Mouse (Mus musculus) A20 (cell line): ENCODE measurements around the gene Gad1.
A peak's percentile ranks its signal among the peaks of the same experiment; 100 is the strongest.

ENCODE experiments used
- DNase-seq: peaks from one replicate; pipeline ENCODE4 v3.0.0-alpha.2; 2011; ENCODE audit warnings: low read depth, low spot score

The Gad1 gene

DNA sequence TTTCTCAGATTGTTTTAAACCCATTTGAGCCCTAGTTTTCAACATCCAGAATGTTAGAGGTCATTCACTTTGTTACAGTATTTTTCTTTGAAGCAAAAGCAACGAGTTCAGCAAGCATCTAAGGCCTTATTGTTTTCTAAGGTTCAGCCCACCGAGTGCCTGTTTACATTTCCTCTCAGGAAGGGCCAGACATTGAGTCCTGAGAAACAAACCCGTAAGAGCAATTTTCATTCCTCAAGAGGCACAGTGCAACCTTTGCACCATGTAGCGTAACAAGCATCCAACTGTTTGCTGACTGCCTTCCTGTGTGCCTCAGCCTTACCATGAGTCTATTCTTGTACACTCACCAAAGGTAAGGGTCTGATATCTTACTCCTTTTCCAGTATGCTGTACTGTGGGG, at the start of gene Gad1:
Gene Gad1, plus strand, starts transcription at position 301 of the 400 bp plus-strand sequence.
- no peak for DNase-seq

DNA sequence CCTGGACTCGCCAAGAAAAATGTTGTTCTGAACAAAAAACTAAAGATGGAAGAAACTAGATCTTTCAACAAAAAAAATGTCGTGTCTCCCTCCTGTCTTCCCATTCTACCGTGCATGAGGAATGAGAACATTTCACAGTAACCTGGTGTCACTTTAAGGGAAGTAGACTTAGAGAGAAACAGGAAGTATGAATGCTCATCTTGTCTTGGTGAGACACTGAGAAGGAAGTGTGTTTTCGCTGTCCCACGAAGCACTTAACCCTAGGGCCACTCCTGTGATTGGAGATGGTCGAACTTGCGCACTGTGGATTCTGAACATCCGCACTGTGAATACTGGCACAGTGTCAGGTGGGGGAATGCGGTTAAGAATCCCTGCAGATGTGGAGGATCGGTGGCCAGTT, 49.4 kb upstream of the Gad1 start:
- peak; percentile 22 for DNase-seq

DNA sequence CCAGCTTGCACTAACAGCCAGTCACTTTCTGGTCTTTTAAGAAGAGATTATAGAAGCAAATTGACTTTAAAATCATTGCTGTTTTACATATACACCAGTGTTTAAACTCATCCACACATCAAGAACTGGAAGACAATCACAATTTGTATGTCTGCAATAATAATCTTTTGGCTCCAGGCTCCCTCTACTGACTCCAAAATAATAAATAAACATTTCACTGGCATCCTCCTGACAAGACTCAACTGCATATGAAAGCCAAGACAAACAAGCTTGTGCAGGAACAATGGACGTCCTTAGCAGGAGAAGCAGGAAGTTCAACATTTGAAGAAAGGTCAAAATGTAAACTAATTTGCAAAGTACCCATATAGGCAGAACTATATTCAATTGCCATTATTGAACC, 47.6 kb upstream of the Gad1 start:
- DNase-seq = no peak

DNA sequence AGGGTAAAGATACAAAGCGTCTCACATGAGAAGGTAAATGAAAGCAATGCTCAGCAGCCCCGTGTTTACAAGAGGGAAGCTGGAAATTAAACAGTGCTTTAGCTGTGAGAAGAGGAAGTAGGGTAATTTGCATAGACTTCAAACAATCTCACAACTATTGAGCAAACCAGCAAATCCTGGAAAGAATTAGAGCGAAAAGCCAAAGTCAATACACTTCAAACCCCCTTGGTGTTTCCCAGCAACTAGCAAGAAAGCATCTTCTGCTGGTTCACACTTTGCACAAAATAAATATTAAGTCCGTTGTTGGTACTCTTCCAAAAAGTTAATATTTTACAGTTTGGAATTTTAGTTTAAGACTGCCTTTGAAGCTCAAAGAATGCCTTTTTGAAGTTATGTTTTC, 47.0 kb upstream of the Gad1 start:
- DNase-seq = peak; percentile 48

DNA sequence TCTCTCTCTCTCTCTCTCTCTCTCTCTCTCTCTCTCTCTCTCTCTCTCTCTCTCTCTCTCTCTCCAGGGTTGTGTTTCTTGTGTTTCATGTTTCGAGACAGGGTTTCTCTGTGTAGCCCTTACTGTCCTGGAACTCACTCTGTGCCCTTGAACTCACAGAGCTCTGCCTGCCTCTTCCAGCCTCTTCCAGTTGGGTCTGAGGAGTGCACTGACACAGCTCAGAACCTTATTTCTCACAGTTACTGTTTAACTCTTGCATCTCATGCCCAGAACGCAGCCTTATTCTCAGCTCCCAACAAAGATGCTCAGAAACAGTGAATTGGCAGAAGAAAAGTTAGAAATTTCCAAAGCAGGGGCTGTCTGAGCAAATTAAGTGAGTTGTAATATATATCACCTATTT, 46.5 kb upstream of the Gad1 start:
- DNase-seq = no peak

DNA sequence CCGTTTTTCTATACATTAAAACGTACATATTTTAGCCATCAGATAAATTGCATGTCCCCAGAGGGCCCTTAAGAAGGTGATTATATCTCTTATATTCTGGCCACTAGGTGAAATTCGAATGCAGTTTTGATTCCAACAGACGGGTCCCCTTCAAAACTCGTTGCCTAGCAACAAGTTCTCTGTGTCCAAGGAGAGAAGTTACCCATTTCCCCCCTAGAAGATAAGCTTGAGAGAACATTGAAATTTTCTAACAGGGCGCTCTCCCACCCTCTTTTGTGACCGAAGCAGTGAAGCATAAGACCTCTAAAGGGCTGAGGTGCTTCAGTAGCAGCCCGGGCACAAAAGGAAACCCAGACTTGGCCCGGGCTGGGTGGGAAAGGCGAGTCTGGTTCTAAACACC, 44.4 kb upstream of the Gad1 start, which contains the start of gene Erich2:
Gene Erich2, plus strand, starts transcription at position 324 of the 400 bp plus-strand sequence.
- DNase-seq = no peak

DNA sequence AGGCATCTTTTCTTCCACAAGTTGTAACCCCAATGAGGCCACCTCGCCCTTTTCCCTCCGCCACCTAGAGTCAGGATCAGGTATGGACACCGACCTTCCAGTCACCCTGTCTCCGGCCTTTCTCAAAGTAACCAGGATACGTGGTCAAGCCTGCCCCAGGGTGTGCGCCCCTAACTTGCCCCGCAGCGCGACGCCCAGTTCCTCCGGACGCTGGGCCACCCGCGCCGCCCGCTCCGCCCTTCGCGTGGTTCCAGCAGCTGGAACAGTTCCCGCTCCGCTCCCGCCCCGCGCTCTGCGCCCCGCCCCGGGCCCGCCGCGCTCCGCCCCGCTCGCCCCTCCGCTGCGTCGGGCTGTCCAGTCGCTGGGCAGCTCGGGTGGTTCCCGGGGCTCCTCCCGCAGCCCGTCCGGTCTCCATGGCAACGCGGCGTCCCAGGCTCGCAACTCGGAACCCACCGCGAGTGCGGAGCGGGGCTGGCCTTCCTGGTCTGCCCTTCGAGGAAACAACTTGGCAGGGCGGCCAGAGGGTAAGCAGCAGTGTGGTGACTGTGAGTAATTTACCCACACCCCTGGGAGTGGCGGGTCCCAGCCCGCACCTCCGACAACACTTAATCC, 43.7 kb upstream of the Gad1 start:
- DNase-seq = no peak

DNA sequence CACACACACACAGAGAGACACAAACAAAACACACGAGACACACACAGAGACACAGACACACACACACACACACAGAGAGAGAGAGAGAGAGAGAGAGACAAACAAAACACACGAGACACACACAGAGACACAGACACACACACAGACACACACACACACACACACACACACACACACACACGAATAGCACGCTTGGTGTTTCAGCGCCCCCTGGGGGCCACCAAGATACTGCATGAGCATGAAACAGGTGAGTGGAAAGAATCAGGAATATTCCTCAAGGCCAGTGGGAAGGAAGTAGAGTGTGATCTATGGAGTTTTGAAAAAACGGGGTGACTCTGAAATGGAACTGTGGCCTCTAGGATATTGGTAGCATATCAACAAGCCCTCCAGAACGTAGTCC, 14.6 kb upstream of the Gad1 start:
- DNase-seq = peak; percentile 51

DNA sequence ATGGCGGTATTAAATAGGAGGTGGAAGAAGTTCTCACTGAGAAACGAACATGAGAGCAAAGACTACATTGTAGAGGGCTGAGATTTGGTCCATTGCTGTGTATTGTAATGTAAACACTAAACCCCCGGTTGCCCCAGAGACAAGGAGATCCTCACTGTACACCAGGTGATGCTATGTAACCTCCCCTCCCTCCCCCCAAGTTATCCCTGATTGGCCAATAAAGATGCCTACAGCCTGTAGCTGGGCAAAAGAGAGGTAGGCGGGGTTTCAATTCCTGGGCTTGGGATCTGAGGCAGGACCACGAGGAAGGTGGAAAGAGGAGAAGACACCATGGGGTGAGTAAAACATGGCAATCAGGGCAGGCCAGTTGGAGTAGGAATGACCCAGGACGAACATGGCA, 2.2 kb upstream of the Gad1 start:
- no peak for DNase-seq

DNA sequence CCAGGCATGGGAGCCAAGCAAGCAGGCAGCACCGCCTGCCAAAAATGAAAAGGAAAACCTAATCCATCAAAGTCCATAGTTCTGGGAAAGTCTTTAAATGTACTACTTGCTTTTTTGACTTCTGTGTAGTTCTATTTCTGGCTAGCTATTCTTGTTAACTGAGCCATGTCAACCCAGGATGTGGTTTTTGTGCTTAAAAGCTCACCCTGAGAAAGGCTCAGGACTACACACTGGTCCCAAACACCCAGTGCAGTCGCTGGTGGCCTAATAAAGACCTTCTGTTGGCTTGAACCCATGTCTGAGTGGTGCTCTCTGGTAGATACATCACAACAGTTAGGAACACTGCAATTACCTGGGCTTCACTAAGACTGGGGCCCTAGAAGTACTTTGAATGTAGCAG, 1.4 kb upstream of the Gad1 start:
- no peak for DNase-seq

DNA sequence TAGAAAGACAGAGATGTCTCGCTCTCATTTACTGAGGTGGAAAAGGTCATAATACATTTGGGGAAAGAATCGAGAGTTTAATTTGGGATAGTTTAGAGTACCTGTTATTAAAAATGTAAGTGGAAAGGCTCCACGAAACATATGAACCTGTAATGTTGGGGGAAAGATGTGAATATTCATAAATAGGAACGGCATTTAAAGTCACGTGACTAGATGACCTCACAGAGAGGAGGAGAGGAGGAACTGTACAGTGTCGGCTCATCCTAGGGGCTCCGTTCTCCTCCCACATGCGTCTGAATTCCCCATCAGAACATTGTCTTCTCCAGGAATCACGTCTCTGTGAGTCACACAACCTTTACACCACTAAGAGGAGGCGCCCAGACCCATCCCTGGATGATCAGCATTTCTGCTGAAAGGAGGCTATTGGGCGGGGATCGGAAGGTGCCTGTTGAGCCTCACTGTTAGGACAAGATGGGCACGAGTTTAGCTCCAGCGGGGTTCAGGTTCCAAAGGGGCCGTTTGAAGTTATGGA, 739 bp upstream of the Gad1 start:
- DNase-seq = no peak

DNA sequence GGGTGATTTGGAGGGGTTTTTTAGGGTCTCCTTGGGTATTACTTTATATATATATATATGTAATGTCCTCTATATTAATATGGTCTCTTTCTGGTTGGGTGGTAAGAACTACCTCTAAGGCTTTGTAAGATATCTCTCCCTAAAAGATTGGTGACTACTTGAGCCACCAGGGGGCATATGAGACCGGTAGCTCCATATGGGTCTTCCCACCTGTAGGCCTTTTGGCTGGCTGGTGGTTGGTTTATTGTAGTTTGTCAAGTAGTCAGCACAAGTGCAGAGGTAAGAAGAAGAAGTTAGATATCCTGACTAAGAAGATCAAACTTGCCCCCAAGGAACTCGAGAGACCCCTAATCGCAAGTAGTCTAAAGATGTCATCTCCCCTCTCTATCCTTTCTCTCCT, 954 bp downstream of the Gad1 start:
- peak; percentile 46 for DNase-seq

DNA sequence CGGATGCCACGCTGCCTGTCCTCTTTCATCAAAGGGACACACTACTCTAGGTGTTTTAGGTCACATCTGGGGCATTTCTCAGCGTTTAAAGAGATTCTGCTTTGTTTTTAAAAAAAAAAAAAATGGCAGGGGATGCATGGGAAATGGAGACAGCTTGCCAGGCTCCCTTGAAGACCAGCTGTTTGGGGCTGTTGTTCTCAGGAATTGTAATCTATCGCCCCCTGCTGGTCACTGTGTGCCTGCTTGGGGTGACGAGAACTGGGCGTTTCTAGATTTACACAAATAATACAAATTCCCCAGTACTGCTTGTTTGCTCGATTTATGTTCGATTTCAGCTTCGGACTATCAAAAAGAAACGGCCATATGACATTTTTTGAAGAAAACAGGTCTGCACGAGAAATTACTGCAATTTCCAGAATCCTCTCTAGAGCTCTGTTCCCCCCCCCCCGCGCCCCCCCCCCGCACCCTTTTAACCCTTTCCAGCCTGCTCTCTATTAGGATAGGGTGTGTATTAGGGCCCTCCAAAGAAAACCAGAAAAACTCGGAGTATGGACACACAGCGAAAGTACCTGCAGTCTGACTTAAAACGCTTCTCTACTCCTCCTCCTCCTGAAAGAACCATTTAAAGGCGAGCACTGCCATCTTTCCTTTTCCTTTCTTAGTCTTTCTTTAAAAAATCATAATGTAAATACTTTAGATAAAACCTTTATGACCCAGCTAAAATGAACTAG, 5.4 kb downstream of the Gad1 start:
- peak; percentile 90 for DNase-seq

DNA sequence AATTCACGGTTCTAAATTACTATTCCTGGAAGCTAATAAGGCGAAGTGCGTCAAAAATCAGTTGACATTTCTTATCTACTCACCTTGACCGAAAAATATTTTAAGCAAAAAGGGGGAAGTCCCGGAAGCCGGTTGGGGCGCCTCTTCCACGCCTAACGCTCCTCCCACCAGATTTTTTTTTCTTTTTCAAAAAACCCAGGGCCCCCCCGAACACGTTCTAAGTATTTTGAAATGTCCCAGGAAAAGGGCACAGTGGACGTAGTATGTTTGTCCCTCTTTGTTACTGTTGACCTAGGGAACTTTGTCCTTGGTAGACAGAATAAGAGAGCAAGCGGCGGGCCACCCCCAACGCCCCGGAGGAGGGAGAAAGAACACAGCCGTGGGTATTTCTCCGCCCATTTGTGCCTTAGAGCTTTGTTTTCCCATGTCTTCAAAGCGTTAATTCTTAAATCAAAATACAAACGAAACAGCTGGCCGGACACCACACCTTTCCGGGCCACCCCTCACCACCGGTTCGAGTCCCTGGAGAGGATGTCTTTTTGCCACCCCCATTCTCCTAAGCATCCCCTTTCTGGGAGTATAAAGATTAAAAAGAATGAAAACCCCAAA, 6.1 kb downstream of the Gad1 start:
- DNase-seq = peak; percentile 87

DNA sequence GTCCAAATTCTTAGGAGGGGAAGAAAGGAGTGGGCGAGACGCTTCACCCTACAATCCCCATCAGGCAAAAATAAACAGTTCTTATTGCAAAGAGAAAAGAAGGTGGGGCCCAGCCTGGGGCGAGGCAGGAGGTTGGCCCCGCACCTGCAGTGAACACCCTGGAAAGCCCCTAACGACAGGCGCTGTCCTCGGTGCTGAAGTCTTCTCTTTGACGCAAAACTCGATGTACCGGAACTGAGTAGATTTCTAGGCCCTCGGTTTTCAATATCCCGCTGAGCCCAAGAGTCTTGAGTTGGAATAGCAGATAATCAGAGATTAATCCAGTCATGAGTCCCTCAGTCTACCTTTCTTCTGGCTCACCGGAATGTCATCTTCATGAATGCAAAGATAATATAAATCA, 6.6 kb downstream of the Gad1 start:
- peak; percentile 93 for DNase-seq

DNA sequence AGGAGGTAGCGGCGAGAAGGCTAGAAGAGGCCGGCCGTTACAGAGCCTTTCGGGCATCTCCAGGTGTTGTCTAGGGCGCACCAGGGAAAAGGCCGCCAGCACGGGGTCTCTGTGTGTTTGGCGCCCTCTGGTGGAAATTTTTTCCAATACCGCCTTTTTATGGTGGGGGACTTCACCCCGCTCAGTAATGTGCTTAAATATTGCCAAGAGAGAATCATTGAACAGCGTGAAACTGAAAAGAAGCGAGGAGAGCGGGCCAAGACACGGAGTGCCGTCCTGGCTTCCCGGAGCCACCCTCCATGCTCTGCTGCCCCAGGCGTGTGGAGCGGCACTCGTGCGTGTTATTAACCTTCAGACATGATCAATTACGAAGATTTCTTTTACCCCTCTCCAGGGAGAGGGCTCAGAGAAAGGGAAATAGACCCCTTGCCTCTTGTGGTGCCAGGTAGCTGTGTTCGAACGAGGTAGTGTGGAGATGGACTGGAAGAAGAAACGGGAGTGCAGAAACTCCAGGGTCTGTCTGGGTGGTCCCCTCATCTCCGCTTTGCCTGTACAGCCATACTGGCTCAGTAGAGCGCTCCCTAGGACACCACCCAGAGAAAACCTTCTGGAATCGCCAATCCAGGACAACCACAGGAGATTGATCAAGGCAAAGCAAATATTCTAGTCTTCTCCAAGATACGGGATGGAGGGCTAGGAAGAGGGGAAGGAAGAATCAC, 8.4 kb downstream of the Gad1 start:
- DNase-seq = peak; percentile 76

DNA sequence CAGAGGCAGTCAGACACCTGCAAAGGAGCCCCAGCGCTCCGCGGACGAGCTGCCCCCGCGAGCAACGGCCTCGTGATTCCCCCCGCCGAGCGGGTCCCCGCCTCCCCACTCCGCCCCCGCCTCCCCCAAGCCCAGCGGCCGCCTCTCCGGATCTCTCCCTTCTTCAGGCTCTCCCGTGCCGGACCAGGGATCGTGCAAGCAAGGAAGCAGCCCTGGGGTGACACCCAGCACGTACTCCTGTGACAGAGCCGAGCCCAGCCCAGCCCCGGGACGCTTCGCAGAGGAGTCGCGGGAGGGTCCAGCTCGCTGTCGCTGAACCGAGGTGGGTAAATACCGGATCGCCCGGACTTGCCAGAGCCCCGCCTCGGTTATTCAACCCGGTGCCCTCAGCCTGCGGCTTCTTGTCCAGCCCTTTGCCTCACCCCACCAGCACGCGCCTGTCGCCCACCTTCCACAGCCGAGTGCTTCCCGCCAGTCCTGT, 9.2 kb downstream of the Gad1 start:
- DNase-seq = no peak

DNA sequence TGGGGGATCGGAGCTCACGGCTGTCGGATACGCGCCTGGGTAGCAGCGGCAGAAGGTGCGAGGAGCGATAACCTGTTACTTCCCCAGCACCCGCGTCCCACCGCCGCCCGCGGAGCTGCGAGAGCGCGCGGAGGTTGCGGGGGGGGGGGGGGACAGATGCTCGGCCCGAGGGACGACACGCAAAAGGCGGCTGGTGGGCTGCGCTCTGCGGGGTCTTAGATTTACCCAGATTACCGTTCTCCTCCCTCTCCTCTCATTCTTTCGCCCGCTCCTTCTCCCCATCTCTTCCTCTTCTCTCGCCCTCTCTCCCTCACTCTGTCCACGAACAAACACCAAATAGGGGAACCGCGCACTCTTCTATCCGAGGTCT, 9.7 kb downstream of the Gad1 start:
- no peak for DNase-seq

DNA sequence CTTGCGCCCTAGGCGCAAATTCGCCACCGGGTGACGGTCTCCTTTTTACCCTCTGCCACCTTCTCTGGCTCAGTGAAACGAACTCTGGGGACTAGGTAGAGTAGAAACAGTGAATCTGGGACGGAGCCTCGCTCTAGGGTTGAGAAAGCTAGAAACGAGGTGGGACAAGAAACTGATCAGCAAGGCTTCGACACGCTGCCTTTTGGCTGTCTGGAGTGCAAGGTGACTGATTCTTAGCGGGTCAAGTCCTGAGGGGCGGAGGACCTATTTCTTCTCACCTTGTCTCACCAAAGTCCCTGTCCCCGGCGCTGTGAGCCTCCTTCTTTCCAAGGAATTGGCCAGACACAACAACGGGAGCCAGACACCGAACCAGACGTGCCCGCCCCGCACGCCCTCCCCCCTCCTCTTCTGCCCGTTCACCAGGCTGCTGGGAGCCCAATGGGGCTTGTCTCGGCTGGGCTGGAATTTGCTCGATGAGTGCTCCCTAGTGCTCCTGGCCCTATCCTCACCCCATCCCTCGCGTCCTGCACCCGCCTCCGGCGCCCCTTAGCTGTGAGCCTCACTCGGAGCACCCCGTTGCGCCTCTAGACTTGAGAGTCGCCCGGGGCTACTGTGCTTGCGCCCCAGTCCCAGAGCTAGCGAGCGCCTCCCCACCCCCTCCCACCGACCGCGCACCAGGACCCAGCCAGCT, 10.3 kb downstream of the Gad1 start:
- DNase-seq = no peak

DNA sequence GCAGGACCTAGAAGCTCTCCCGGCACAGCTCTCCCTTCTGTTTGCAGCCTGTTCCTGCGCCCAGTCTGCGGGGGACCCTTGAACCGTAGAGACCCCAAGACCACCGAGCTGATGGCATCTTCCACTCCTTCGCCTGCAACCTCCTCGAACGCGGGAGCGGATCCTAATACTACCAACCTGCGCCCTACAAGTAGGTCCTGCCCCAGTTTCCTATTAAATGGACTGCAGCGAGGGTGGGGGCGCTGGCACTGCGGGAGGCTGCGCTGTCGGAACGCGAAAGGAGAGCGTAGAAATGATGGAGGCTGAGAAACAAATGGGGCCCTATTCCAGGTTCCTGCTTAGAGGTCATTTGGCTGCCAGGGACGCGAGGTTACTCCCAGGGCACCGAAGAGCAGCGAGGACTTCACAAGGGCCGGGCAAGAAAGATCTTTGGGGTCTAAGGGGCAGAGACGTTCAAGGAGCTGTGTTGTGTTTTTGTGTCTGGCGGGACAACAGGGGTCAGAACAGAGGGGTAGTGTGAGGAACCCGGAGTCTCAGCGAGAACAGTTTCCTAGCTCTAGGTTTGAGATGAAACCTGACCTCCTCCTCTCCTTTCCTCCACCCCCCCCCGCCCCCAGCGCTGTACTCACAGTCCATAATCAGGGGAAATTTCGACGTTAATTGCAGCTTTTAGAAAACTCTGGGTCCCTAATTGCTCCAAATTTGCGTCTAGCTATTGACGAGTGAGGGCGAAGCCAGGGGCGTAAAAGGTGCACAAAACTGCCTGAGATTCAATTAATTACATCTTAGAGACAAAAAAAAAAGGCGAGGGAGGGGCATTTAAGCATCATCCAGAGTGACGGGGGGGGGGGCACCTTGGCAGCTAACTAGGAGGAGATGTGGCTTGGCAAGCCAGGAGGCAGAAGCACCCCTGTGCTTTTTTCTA, 11.1 kb downstream of the Gad1 start:
- DNase-seq = no peak
